Mouse (Mus musculus) hindbrain, embryonic 16.5 days (tissue): ENCODE data around the gene Chid1. TPM values are rescaled to one million over a fixed set of nuclear protein-coding genes. Genes with fewer than 3 reads are reported as not detected.

Source experiments
- ATAC-seq: fragments of 200-750 bp; cut with Nextera tagmentation; 2 replicates; pipeline ENCODE4 v1.8.0; 2017; ENCODE audit warnings: moderate TSS enrichment, moderate library complexity
- H3K27ac ChIP-seq: fragments of 300-500 bp; sonication (generic); 2 replicates; pipeline ENCODE4 v1.5.1; 2014; ENCODE audit warnings: low read depth, mild to moderate bottlenecking, control low read depth, low read length, moderate library complexity
- H3K27me3 ChIP-seq: fragments of 300-500 bp; sonication (generic); replicated peaks from 2 replicates; pipeline ENCODE4 v1.6.1; 2014; ENCODE audit warnings: low read length; ENCODE audit not compliant: control insufficient read depth, insufficient read depth
- H3K36me3 ChIP-seq: fragments of 300-500 bp; sonication (generic); 2 replicates; pipeline ENCODE4 v1.6.1; 2014; ENCODE audit warnings: mild to moderate bottlenecking, low read length, moderate library complexity, mixed read lengths; ENCODE audit not compliant: control insufficient read depth, insufficient read depth
- H3K4me1 ChIP-seq: fragments of 300-500 bp; sonication (generic); 2 replicates; pipeline ENCODE4 v1.6.1; 2014; ENCODE audit warnings: low read depth, low read length; ENCODE audit not compliant: control insufficient read depth, insufficient read depth
- H3K4me2 ChIP-seq: fragments of 300-500 bp; sonication (generic); 2 replicates; pipeline ENCODE4 v1.6.1; 2014; ENCODE audit warnings: mild to moderate bottlenecking, low read length, control low read depth, moderate library complexity
- H3K4me3 ChIP-seq: fragments of 300-500 bp; sonication (generic); 2 replicates; pipeline ENCODE4 v1.5.1; 2014; ENCODE audit warnings: mild to moderate bottlenecking, low read length, control low read depth, moderate library complexity
- H3K9ac ChIP-seq: fragments of 300-500 bp; sonication (generic); 2 replicates; pipeline ENCODE4 v1.6.1; 2014; ENCODE audit warnings: low read depth, mild to moderate bottlenecking, control low read depth, low read length, moderate library complexity
- H3K9me3 ChIP-seq: fragments of 300-500 bp; sonication (generic); 2 replicates; pipeline ENCODE4 v1.6.1; 2014; ENCODE audit warnings: mild to moderate bottlenecking, low read length, moderate library complexity; ENCODE audit not compliant: control insufficient read depth
- WGBS: fragments of 180-500 bp; shearing (Covaris S2); extraction: QIAGEN DNeasy Blood & Tissue Kit; methylation state at CpG from one replicate; pipeline ENCODE4 v1.1.7; 2014; 5-methylcytosine and 5-hydroxymethylcytosine counted together
- polyA plus RNA-seq: library from polyadenylated mRNA; unstranded; fragments of >200 nt; fragmentation: Nextera tagmentation; extraction: Ambion mirVana; gene quantifications from 2 replicates; pipeline ENCODE4 v1.2.1, GENCODE M21; 2015

Gene Chid1
- polyA plus RNA-seq, 1 experiment from 2014 or later = 56.7 TPM

DNA sequence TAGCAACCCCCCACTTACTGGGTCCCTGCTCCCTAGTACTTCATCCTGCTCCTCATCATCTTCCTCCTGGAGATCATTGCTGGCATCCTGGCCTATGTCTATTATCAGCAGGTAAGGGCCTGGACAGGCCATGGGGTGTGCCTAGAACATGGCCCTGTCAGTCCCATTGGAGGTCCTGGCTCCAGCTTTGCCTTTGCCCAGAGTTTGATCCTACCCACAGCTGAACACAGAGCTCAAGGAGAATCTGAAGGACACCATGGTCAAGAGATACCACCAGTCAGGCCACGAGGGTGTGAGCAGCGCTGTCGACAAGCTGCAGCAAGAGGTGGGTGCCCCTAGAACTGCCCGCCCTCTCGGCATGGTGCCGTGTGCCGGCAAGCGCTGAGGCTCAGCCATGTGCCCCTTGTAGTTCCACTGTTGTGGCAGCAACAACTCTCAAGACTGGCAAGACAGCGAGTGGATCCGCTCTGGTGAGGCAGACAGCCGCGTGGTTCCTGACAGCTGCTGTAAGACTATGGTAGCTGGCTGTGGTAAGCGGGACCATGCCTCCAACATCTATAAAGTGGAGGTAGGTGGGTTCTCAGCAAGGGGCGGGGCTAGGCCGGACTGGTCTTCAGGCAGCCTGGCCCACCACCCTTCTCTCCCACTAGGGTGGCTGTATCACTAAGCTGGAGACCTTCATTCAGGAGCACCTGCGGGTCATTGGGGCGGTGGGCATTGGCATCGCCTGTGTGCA is 69.6 kb downstream of the Chid1 start:
- Histone ChIP-seq H3K9ac (no peak overlapping the region), H3K4me1 (peaks cover 45% of the 10 kb centered on the region)

DNA sequence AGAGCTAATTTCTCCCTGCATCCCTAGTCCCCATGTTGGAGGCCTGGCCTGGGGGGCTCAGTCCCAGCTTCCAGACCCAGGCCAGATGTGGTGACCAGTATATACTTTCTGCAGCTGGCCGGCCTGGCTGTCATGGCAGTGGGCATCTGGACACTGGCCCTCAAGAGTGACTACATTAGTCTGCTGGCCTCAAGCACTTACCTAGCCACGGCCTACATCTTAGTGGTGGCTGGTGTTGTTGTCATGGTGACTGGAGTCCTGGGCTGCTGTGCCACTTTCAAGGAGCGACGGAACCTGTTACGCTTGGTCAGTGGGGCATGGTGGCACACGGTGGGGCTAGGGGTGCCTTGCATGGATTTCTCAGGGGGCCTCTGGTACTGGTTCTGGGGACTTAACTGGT is 70.3 kb downstream of the Chid1 start:
- Histone ChIP-seq H3K27me3 (peaks cover 20% of the 10 kb centered on the region), H3K4me2 (peak overlapping the region; percentile 81), H3K36me3 (peaks cover 21% of the 10 kb centered on the region), H3K4me3 (peak overlapping the region; percentile 72; the same call in 1 of the 2 replicates), H3K9me3 (no peaks in the 10 kb centered on the region), H3K4me1 (peaks cover 51% of the 10 kb centered on the region), H3K9ac (peak overlapping the region; percentile 56), H3K27ac (peak overlapping the region; percentile 65; the same call in 1 of the 2 replicates)
- 65% methylated on average over 6 of the region's 6 CpGs for WGBS
- ATAC-seq = no peak

More for the DNA sequence above, 69.6 kb downstream of the Chid1 start:
- Histone ChIP-seq H3K9me3 (no peaks in the 10 kb centered on the region), H3K4me2 (no peak overlapping the region), H3K36me3 (peaks cover 21% of the 10 kb centered on the region), H3K27me3 (peaks cover 13% of the 10 kb centered on the region), H3K4me3 (no peak overlapping the region), H3K27ac (no peak overlapping the region)
- WGBS = 90% methylated on average over 18 of the region's 18 CpGs
- ATAC-seq = no peak

DNA sequence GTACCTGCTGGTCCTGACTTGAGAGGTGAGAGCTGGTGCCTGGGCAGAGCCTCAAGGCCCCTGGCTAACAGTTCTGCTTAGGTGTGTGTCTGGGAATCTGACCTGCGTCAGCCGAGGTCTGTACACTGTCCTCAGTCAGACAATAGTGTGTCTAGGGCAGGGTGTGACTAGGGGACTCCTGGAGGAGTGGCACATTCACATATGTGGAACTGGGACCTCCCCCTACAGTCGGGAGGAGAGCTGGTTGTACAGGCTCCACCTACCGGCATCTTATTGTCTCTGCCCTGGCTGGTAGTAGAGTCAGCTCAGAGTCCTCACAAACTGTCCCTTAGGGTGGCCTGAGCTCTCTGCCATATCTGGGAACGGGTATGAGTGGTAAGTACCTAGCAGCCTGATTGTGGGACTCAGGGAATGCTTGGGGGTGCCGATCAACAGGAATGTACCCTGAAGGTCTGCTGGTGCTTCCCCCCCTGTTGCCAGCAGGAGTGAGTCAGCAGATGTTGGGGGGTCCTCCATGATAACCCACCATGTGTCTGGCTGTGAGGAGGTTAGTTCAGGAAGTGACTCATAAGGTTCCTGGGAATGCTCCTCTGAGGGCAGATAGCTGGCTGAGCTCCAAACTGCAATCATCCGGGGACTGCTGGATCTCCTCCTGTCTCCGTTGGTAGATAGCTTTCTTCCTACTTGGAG is 71.0 kb downstream of the Chid1 start:
- Histone ChIP-seq H3K36me3 (peaks cover 21% of the 10 kb centered on the region), H3K9me3 (no peaks in the 10 kb centered on the region), H3K27ac (peak overlapping the region; percentile 86), H3K27me3 (peaks cover 27% of the 10 kb centered on the region), H3K9ac (peak overlapping the region; percentile 89), H3K4me1 (peaks cover 44% of the 10 kb centered on the region), H3K4me2 (peak overlapping the region; percentile 81), H3K4me3 (peak overlapping the region; percentile 72)
- WGBS = 12% methylated on average over 8 of the region's 8 CpGs
- peak; percentile 76 for ATAC-seq

DNA sequence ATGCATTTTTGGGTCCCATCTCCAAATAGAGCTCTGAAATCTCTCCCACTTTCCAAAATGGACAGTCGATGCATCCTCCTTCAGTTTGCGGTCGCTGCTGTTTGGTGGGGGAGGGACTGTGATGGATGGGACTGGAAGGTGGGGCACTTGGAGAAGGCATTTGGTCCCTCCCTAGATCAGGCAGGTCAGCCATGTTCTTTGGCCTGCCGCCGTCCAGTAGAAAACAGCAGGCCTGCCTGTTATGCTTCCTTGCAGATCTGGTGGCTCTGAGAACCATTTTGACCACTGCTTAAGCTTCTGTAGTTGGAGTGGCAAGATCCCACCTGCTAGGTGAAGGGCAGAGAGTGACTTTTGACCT is 71.5 kb downstream of the Chid1 start:
- H3K4me3 ChIP-seq = peak overlapping the region; percentile 72
- WGBS = 25% methylated on average over 5 of the region's 5 CpGs
- peaks cover 21% of the 10 kb centered on the region for H3K36me3 ChIP-seq
- peaks cover 32% of the 10 kb centered on the region for H3K27me3 ChIP-seq
- peak overlapping the region; percentile 89 for H3K9ac ChIP-seq
- H3K9me3 ChIP-seq = no peaks in the 10 kb centered on the region
- peak overlapping the region; percentile 86 for H3K27ac ChIP-seq
- peak; percentile 10; the same call in 1 of the 2 replicates for ATAC-seq
- peak overlapping the region; percentile 81 for H3K4me2 ChIP-seq
- peaks cover 39% of the 10 kb centered on the region for H3K4me1 ChIP-seq

DNA sequence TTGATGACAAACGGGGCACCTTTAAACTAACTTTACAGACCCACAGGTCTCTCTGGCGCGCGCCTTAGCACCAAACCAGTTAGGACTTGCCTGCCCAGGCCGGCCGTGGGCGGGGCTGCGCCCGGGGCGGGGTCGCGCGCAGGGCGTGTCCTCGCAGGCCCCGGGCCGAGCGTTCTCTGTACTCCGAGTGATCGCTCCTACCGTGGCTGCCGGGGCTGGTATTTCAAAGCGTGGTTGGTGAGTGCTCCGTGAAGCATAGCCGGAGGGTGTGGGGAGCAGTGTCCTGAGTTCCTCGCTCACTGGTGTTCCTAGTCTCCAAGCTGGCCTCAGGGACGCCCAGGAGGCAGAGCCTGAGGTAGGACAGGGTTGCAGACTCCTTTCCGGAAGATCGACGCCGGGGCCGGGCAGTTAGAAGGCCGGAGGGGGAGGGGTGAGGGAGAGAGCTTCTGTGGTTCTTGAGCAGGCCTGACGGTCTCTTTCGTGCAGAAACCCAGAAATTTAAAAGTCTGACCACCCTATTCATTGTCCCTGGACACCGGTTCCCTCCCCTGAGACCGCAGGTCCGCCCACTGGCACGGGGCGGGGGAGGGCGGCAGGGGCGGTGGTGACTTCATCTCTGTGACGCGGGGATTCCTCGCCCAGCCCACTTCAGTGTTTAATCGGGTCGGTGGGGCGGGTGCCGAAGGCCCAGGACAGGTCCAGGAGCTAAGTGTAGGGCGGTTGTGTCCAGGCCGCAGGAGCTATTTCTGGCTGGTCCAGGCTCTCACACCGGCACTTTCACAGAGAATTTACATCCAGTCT is 72.2 kb downstream of the Chid1 start, which contains the start of gene Cd151:
TSS of gene Cd151 (plus strand) at position 163 of the 801 bp plus-strand sequence.
- peak within 1 kb of the TSS; percentile 86 for H3K27ac ChIP-seq
- peaks cover 38% of the 10 kb centered on the region for H3K27me3 ChIP-seq
- H3K4me1 ChIP-seq = peaks cover 39% of the 10 kb centered on the region
- peaks cover 16% of the 10 kb centered on the region for H3K36me3 ChIP-seq
- H3K4me3 ChIP-seq = peak within 1 kb of the TSS; percentile 72
- under 1% methylated on average over 49 of the region's 52 CpGs for WGBS
- H3K4me2 ChIP-seq = peak within 1 kb of the TSS; percentile 81
- ATAC-seq = peak; percentile 57
- H3K9ac ChIP-seq = peak within 1 kb of the TSS; percentile 89
- H3K9me3 ChIP-seq = no peaks in the 10 kb centered on the region

DNA sequence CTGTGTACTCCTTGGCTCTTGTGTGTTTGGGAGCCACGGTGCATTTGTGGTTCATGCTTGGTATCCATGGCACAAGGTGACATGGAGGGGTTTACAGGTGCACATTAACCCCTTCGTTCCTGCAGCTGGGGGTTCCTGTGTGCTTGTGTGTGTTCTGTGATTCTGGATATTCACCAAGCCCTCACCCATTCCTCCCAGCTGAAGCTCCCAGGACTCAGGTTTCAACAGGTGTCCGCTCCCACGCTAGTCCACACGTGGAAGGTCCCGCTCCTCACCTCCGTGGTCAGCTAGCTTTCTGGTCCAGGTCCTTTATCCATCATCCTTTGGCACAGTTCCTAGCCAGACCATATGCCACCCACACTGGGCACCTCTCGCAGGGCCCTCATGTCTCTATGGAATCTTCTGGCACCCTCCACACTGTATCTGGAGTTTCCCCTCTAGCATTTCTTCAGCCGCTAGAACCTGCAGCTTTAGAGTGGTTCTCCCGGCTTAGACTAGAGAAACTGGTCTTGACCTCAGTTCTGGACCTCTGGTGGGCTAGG is 73.0 kb downstream of the Chid1 start:
- no peak overlapping the region for H3K27ac ChIP-seq
- H3K9ac ChIP-seq = peak overlapping the region; percentile 89
- peak overlapping the region; percentile 72 for H3K4me3 ChIP-seq
- ATAC-seq = no peak
- 63% methylated on average over 10 of the region's 10 CpGs for WGBS
- H3K4me2 ChIP-seq = peak overlapping the region; percentile 81
- peaks cover 12% of the 10 kb centered on the region for H3K36me3 ChIP-seq
- H3K4me1 ChIP-seq = peaks cover 44% of the 10 kb centered on the region
- H3K9me3 ChIP-seq = no peaks in the 10 kb centered on the region
- H3K27me3 ChIP-seq = peaks cover 46% of the 10 kb centered on the region

DNA sequence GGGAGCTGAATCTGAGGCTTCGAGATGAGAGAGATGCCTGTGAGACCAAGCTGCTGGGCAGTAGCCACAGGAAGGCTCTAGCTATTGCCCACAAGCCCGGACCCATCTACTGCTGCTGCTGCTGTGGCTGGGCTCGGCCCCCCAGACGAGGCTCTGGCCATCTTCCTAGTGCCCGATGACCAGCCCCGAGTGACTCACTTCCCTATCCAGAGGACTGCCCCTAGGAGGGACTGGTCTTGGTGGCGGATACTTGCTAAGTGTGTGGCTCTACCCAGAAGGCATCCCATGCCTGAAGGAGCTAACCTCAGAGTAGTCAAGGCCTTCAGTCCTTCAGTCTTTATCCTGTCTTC is 73.6 kb downstream of the Chid1 start:
- Histone ChIP-seq H3K9me3 (no peaks in the 10 kb centered on the region), H3K4me3 (no peak overlapping the region), H3K36me3 (peaks cover 9% of the 10 kb centered on the region), H3K27me3 (peaks cover 51% of the 10 kb centered on the region), H3K4me2 (no peak overlapping the region), H3K4me1 (peaks cover 47% of the 10 kb centered on the region), H3K9ac (no peak overlapping the region), H3K27ac (no peak overlapping the region)
- WGBS = 77% methylated on average over 7 of the region's 7 CpGs
- no peak for ATAC-seq

DNA sequence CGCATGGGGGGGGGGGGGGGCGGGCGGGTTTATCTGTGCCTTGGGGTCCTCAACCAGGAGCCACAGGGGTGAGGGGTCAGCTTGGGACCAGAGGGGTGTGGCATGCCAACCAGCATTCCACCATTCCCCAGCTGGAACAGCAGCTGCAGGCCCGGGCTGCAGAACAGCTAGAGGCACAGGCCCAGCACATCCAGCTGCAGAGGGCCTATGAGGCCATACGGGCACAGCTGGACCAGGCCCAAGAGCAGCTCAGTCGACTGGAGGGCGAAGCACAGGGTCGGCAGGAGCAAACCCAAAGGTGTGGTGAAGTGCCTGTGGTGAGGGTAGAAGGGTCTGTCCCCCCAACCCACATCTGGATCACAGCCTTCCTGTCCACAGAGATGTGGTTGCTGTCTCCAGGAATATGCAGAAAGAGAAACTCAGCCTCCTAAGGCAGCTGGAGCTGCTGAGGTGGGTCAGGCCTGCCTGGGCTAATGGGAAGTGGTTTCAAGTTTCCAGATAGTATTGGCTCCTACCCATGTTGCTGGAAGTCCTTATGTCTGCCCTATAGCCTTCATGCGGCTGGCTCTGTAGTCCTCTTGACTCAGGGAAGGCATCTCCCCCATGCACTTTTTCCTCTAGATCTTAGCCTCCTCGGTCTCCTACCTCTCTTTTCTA is 74.1 kb downstream of the Chid1 start:
- Histone ChIP-seq H3K4me3 (no peak overlapping the region; the same call in 1 of the 2 replicates), H3K27me3 (peaks cover 55% of the 10 kb centered on the region), H3K36me3 (peaks cover 6% of the 10 kb centered on the region), H3K27ac (no peak overlapping the region), H3K4me2 (no peak overlapping the region), H3K9me3 (no peaks in the 10 kb centered on the region), H3K4me1 (peaks cover 47% of the 10 kb centered on the region), H3K9ac (no peak overlapping the region; the same call in 1 of the 2 replicates)
- ATAC-seq = no peak
- WGBS = 51% methylated on average over 8 of the region's 10 CpGs
